Mouse (Mus musculus) thymus, postnatal 14 days (tissue): ENCODE measurements at regions not wholly inside any gene's neighbourhood (a gene's known extent, or its start where the extent isn't known, plus 50 kb on each side); places are given as distances from the start of the nearest gene placed in this dataset.

Experiments used
- DNase-seq: peaks from one replicate; pipeline ENCODE4 v3.0.0; 2021

GRCm38 (mm10) chr2:75146256-75146655, 320.7 kb downstream of the Mtx2 start:
- no peak for DNase-seq

GRCm38 (mm10) chr2:75147399-75147798, 321.8 kb downstream of the Mtx2 start:
- DNase-seq, result no peak

- DNase-seq, result no peak
Observed at GRCm38 (mm10) chr2:75147967-75148366, 322.4 kb downstream of the Mtx2 start.

- no peak for DNase-seq
Observed at GRCm38 (mm10) chr2:75149036-75149435, 323.4 kb downstream of the Mtx2 start.

- no peak for DNase-seq
Observed at GRCm38 (mm10) chr2:75149562-75149961, 324.0 kb downstream of the Mtx2 start.

GRCm38 (mm10) chr2:75150986-75151385, 325.4 kb downstream of the Mtx2 start:
- DNase-seq, result peak; percentile 68

GRCm38 (mm10) chr2:75151519-75151918, 325.9 kb downstream of the Mtx2 start:
- DNase-seq, result no peak

GRCm38 (mm10) chr2:75152477-75152990, 326.9 kb downstream of the Mtx2 start:
- DNase-seq, result peak; percentile 64

- DNase-seq, result no peak
Observed at GRCm38 (mm10) chr2:75154448-75154847, 328.8 kb downstream of the Mtx2 start.

- no peak for DNase-seq
Observed at GRCm38 (mm10) chr2:75158581-75158980, 333.0 kb downstream of the Mtx2 start.

- no peak for DNase-seq
Observed at GRCm38 (mm10) chr2:75161075-75161474, 335.5 kb downstream of the Mtx2 start.

GRCm38 (mm10) chr2:75164987-75165386, 339.4 kb downstream of the Mtx2 start:
- DNase-seq, result no peak

GRCm38 (mm10) chr2:75176267-75176666, 350.7 kb downstream of the Mtx2 start:
- no peak for DNase-seq

GRCm38 (mm10) chr2:75183293-75183692, 357.7 kb downstream of the Mtx2 start:
- DNase-seq, result no peak

GRCm38 (mm10) chr2:75202587-75203220, 377.1 kb downstream of the Mtx2 start:
- DNase-seq, result no peak

- DNase-seq, result no peak
Observed at GRCm38 (mm10) chr2:75208821-75209758, 383.5 kb downstream of the Mtx2 start.

- no peak for DNase-seq
Observed at GRCm38 (mm10) chr2:75209790-75210583, 384.4 kb downstream of the Mtx2 start.

GRCm38 (mm10) chr2:75216931-75217330, 391.3 kb downstream of the Mtx2 start:
- no peak for DNase-seq

GRCm38 (mm10) chr2:75220775-75221359, 395.3 kb downstream of the Mtx2 start:
- no peak for DNase-seq

- no peak for DNase-seq
Observed at GRCm38 (mm10) chr2:75224443-75224842, 398.8 kb downstream of the Mtx2 start.

- DNase-seq, result no peak
Observed at GRCm38 (mm10) chr2:75240976-75241375, 415.4 kb downstream of the Mtx2 start.

- DNase-seq, result no peak
Observed at GRCm38 (mm10) chr2:75244311-75245033, 414.6 kb upstream of the Hnrnpa3 start.
